Mouse (Mus musculus): Measurements from ENCODE around the gene Rcc1l. TPM values are rescaled to one million over a fixed set of nuclear protein-coding genes. Genes with fewer than 3 reads are reported as not detected.

Rcc1l gene
- polyA plus RNA-seq, 1 experiment from 2014 or later = 25.6 TPM

DNA sequence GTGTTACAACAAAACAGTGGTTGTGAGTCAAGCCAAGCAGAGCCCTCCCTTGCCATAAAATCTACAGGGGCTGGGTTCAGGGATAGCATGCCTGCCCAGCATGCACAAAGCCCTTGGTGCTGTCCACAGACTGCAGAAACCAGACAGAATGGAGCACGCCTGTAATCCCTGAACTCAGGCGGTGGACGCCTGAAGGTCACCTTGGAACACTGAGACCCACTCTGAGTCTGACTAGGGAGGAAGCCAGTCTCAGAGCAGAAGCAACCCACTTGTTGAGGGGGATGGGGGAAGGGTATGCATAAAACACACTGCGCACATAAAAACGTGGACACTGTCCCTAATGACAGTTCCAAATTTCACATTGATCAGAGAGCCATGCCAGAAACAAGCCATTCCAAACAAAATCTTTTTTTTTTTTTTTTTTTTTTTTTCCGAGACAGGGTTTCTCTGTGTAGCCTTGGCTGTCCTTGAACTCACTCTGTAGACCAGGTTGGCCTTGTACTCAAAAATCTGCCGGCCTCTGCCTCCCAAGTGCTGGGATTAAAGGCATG is 20.6 kb downstream of the Rcc1l start:
- Histone ChIP-seq H3K27me3 (ENCODE audit: control insufficient read depth, insufficient read depth, low read length) (no peaks in the 10 kb centered on the region), H3K9me3 (replicated peaks; ENCODE audit: control insufficient read depth, low read length) (no peaks in the 10 kb centered on the region), H3K4me3 (replicated peaks; ENCODE audit: low read length) (no peak overlapping the region), H3K9ac (ENCODE audit: low read length) (no peak overlapping the region), H3K27ac (ENCODE audit: low read length) (no peak overlapping the region), H3K4me2 (ENCODE audit: low read depth, low read length) (no peak overlapping the region), H3K36me3 (ENCODE audit: control insufficient read depth, insufficient read depth, low read length) (peaks cover 27% of the 10 kb centered on the region), H3K4me1 (ENCODE audit: control insufficient read depth, insufficient read depth, low read length) (no peaks in the 10 kb centered on the region)
- no peak for ATAC-seq (ENCODE audit: insufficient read depth, low FRiP score)
- WGBS = 82% methylated on average over 7 of the region's 7 CpGs

DNA sequence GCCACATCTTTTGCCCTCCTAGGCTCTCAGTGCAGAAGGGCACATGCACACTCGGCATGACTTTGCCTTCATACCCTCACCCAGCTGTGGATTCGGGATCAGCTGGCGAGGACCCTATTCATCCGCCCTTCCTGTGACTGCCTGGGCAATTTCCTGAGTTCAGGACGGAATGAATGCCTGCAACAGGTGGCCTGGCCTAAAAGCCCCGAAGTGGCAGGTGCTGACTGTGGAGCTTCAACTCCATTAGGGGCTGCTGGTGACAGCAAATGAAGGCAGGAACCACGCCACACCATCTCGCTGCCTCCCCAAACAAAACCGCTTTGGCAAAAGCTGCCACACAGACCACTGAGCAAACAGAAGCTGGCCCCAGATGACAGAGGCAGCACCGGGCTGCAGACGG is 24.7 kb downstream of the Rcc1l start:
- Histone ChIP-seq H3K4me1 (ENCODE audit: control insufficient read depth, insufficient read depth, low read length) (no peaks in the 10 kb centered on the region), H3K9me3 (replicated peaks; ENCODE audit: control insufficient read depth, low read length) (no peaks in the 10 kb centered on the region), H3K36me3 (ENCODE audit: control insufficient read depth, insufficient read depth, low read length) (peaks cover 32% of the 10 kb centered on the region), H3K27ac (ENCODE audit: low read length) (no peak overlapping the region), H3K27me3 (ENCODE audit: control insufficient read depth, insufficient read depth, low read length) (no peaks in the 10 kb centered on the region), H3K4me2 (ENCODE audit: low read depth, low read length) (no peak overlapping the region), H3K9ac (ENCODE audit: low read length) (no peak overlapping the region), H3K4me3 (replicated peaks; ENCODE audit: low read length) (no peak overlapping the region)
- WGBS = 70% methylated on average over 11 of the region's 11 CpGs
- ATAC-seq (ENCODE audit: insufficient read depth, low FRiP score) = no peak

DNA sequence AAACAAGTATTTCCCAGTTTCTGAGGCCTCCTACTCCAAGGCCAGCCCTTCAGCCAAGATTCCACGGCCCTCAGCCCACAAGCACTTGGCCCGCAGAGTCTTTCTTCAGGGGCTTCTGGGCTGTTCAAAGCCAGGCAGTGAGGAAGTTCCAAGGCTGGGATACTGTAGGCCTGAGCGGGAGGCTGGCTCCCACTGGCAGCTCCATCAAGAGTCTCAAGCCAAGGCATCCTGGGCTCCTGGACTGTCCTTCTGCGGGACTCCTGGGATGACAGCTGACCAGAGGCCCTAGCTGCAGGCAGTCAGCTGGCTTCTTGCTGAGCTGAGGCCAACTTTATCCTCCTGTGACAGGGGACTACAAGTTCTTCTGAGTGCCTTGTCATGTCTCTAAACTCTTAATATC is 28.4 kb downstream of the Rcc1l start:
- Histone ChIP-seq H3K27me3 (ENCODE audit: control insufficient read depth, insufficient read depth, low read length) (no peaks in the 10 kb centered on the region), H3K4me1 (ENCODE audit: control insufficient read depth, insufficient read depth, low read length) (no peaks in the 10 kb centered on the region), H3K4me3 (replicated peaks; ENCODE audit: low read length) (no peak overlapping the region), H3K4me2 (ENCODE audit: low read depth, low read length) (no peak overlapping the region), H3K27ac (ENCODE audit: low read length) (no peak overlapping the region), H3K9ac (ENCODE audit: low read length) (no peak overlapping the region), H3K36me3 (ENCODE audit: control insufficient read depth, insufficient read depth, low read length) (peaks cover 17% of the 10 kb centered on the region), H3K9me3 (replicated peaks; ENCODE audit: control insufficient read depth, low read length) (no peaks in the 10 kb centered on the region)
- 85% methylated on average over 4 of the region's 4 CpGs for WGBS
- no peak for ATAC-seq (ENCODE audit: insufficient read depth, low FRiP score)

DNA sequence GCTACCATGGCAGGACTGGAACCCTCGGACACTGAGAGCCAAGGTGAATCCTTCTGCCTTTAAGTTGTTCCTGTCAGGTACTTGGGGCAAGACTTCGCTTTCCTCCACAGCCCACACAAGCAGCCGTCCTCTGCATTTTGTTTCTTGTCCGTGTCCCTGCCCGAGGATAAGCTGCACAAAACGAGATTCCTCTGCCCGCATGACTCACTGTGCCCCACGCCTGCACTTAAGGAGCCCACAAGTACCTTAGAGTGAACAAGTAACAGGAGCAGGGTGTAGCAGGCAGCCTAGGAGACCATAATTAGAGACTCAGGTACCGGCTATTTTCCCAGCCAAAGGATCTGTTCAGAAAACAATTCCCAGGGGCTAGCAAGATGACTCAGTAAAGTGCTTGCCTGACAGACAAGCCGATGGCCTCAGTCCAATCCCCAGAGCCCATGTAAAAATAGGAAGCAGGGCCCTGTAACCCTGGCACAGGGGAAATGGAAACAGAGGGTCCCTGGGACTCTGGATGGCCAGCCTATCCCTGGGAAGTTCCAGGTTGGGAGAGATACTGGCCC is 29.3 kb downstream of the Rcc1l start:
- Histone ChIP-seq H3K4me3 (replicated peaks; ENCODE audit: low read length) (no peak overlapping the region), H3K4me1 (ENCODE audit: control insufficient read depth, insufficient read depth, low read length) (no peaks in the 10 kb centered on the region), H3K27ac (ENCODE audit: low read length) (no peak overlapping the region), H3K36me3 (ENCODE audit: control insufficient read depth, insufficient read depth, low read length) (peaks cover 17% of the 10 kb centered on the region), H3K27me3 (ENCODE audit: control insufficient read depth, insufficient read depth, low read length) (no peaks in the 10 kb centered on the region), H3K4me2 (ENCODE audit: low read depth, low read length) (no peak overlapping the region), H3K9ac (ENCODE audit: low read length) (no peak overlapping the region), H3K9me3 (replicated peaks; ENCODE audit: control insufficient read depth, low read length) (no peaks in the 10 kb centered on the region)
- 88% methylated on average over 10 of the region's 10 CpGs for WGBS
- no peak for ATAC-seq (ENCODE audit: insufficient read depth, low FRiP score)

DNA sequence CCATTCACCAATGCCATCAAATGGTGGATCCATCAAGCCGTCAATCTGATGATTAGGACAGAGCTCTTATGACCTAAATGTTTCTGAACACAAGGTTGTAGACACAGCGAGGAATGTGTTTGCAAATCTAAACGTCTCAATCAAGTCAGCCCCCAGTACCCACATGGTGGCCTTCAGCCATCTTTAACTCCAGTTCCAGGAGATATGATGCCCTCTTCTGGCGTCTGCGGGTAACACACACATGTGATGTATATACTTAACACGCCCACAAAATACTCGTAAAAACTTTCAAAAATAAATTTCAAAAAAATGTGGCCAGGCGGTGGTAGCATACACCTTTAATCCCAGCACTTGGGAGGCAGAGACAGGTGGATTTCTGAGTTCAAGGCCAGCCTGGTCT is 31.6 kb downstream of the Rcc1l start:
- H3K4me3 ChIP-seq (replicated peaks; ENCODE audit: low read length) = no peak overlapping the region
- H3K9ac ChIP-seq (ENCODE audit: low read length) = no peak overlapping the region
- H3K4me2 ChIP-seq (ENCODE audit: low read depth, low read length) = no peak overlapping the region
- no peaks in the 10 kb centered on the region for H3K9me3 ChIP-seq (replicated peaks; ENCODE audit: control insufficient read depth, low read length)
- H3K27me3 ChIP-seq (ENCODE audit: control insufficient read depth, insufficient read depth, low read length) = no peaks in the 10 kb centered on the region
- 0 out of 2 replicates have a peak, but pooled peaks cover 8% of the 10 kb centered on the region for H3K36me3 ChIP-seq (ENCODE audit: control insufficient read depth, insufficient read depth, low read length)
- no peaks in the 10 kb centered on the region for H3K4me1 ChIP-seq (ENCODE audit: control insufficient read depth, insufficient read depth, low read length)
- no peak overlapping the region for H3K27ac ChIP-seq (ENCODE audit: low read length)
- no peak for ATAC-seq (ENCODE audit: insufficient read depth, low FRiP score)
- WGBS = 91% methylated on average over 8 of the region's 8 CpGs

DNA sequence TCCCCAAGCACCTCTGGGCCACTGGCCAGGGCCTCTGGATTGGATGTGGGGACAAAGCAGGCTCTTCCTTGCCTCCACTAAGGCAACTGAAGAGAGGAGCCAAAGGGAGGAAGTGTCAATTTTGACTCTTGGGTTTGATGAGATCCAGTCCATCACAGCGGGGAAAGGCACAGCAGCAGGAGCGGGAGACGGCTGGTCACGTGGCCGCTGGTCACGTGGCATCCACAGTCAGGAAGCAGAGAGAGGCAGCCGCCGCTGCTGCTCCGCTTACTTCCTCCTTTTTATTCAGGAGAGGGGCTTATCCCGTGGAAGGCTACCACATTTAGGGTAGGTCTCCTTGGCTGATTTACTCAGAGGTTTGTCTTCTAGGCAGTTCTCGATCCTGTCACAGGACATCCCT is 34.2 kb downstream of the Rcc1l start:
- Histone ChIP-seq H3K27me3 (ENCODE audit: control insufficient read depth, insufficient read depth, low read length) (no peaks in the 10 kb centered on the region), H3K9ac (ENCODE audit: low read length) (no peak overlapping the region), H3K4me1 (ENCODE audit: control insufficient read depth, insufficient read depth, low read length) (no peaks in the 10 kb centered on the region), H3K36me3 (ENCODE audit: control insufficient read depth, insufficient read depth, low read length) (no peaks in the 10 kb centered on the region), H3K9me3 (replicated peaks; ENCODE audit: control insufficient read depth, low read length) (no peaks in the 10 kb centered on the region), H3K27ac (ENCODE audit: low read length) (no peak overlapping the region), H3K4me2 (ENCODE audit: low read depth, low read length) (no peak overlapping the region), H3K4me3 (replicated peaks; ENCODE audit: low read length) (no peak overlapping the region)
- no peak for ATAC-seq (ENCODE audit: insufficient read depth, low FRiP score)
- WGBS = 83% methylated on average over 11 of the region's 11 CpGs

DNA sequence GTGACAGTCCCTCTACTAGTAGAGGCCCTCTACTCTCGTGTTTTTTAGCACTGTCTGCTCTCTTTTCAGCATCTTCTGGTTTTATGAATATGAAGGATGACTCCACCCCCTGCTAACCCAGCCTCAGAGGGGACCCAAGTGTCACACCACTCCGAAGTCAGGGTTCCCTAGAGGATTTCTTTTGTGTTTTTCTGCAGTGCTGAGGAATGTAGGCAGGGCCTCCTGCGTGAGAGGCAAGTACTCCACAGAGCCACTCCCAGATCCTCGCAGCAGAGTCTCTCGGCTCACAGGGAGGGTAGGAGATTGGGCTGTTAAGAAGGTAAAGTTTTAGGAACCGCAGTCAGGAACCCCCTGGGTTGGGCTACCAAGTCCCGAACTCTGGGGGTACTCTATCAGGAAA is 35.3 kb downstream of the Rcc1l start:
- Histone ChIP-seq H3K9me3 (replicated peaks; ENCODE audit: control insufficient read depth, low read length) (no peaks in the 10 kb centered on the region), H3K27me3 (ENCODE audit: control insufficient read depth, insufficient read depth, low read length) (no peaks in the 10 kb centered on the region), H3K4me2 (ENCODE audit: low read depth, low read length) (no peak overlapping the region), H3K27ac (ENCODE audit: low read length) (no peak overlapping the region), H3K4me3 (replicated peaks; ENCODE audit: low read length) (no peak overlapping the region), H3K4me1 (ENCODE audit: control insufficient read depth, insufficient read depth, low read length) (no peaks in the 10 kb centered on the region), H3K9ac (ENCODE audit: low read length) (no peak overlapping the region), H3K36me3 (ENCODE audit: control insufficient read depth, insufficient read depth, low read length) (no peaks in the 10 kb centered on the region)
- WGBS = 62% methylated on average over 7 of the region's 7 CpGs
- no peak for ATAC-seq (ENCODE audit: insufficient read depth, low FRiP score)

DNA sequence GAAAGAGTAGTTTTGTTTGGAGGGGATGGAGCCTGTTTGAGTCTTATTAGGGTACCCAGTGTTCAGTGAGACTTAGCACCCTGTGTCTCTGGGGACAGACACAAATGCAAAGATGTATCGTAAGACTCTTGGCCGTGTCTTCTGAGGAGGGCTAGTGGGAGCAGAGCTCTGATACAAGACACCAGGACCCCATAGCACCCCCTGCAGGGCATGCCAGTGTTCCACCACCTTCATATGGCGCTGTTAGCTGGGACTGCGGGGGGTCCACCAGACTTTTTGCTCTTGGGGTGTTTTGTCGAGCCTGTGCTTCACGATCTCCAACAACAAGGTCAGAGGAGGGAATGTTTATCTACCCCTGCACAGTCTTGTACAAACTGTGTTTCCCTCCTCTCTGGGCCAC is 37.1 kb downstream of the Rcc1l start:
- Histone ChIP-seq H3K9me3 (replicated peaks; ENCODE audit: control insufficient read depth, low read length) (no peaks in the 10 kb centered on the region), H3K27ac (ENCODE audit: low read length) (no peak overlapping the region), H3K4me1 (ENCODE audit: control insufficient read depth, insufficient read depth, low read length) (no peaks in the 10 kb centered on the region), H3K4me3 (replicated peaks; ENCODE audit: low read length) (no peak overlapping the region), H3K36me3 (ENCODE audit: control insufficient read depth, insufficient read depth, low read length) (no peaks in the 10 kb centered on the region), H3K9ac (ENCODE audit: low read length) (no peak overlapping the region), H3K27me3 (ENCODE audit: control insufficient read depth, insufficient read depth, low read length) (no peaks in the 10 kb centered on the region), H3K4me2 (ENCODE audit: low read depth, low read length) (no peak overlapping the region)
- 84% methylated on average over 6 of the region's 6 CpGs for WGBS
- ATAC-seq (ENCODE audit: insufficient read depth, low FRiP score) = no peak

DNA sequence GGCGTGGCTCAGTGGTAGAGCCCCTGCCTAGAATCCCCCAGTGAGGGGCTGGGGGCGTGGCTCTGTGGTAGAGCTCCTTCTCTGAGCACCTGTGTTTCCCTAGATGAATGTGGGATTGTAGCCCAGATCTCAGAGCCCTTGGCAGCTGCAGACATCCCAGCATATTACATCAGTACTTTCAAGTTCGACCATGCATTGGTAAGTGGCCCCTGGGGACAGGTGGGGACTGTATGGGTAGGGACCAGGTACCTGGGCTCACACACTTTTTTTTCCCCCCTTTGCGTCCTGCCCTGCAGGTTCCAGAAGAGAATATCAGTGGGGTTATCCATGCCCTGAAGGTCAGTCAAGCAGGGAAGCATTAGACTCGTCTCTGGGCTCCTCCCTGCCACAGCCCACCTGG is 38.6 kb downstream of the Rcc1l start:
- Histone ChIP-seq H3K9ac (ENCODE audit: low read length) (no peak overlapping the region), H3K27ac (ENCODE audit: low read length) (no peak overlapping the region), H3K9me3 (replicated peaks; ENCODE audit: control insufficient read depth, low read length) (no peaks in the 10 kb centered on the region), H3K4me3 (replicated peaks; ENCODE audit: low read length) (no peak overlapping the region), H3K36me3 (ENCODE audit: control insufficient read depth, insufficient read depth, low read length) (peaks cover 4% of the 10 kb centered on the region; the same call in 1 of the 2 replicates), H3K4me1 (ENCODE audit: control insufficient read depth, insufficient read depth, low read length) (no peaks in the 10 kb centered on the region), H3K27me3 (ENCODE audit: control insufficient read depth, insufficient read depth, low read length) (no peaks in the 10 kb centered on the region), H3K4me2 (ENCODE audit: low read depth, low read length) (no peak overlapping the region)
- WGBS = 84% methylated on average over 5 of the region's 5 CpGs
- ATAC-seq (ENCODE audit: insufficient read depth, low FRiP score) = no peak
